Mouse (Mus musculus) kidney, embryonic 14.5 days (tissue): ENCODE results near the gene Bak1. TPM values are rescaled to one million over a fixed set of nuclear protein-coding genes. Genes with fewer than 3 reads are reported as not detected.

Experiments
- ATAC-seq: fragments of 200-750 bp; cut with Nextera tagmentation; 2 replicates; pipeline ENCODE4 v1.8.0; 2017; ENCODE audit warnings: moderate number of reproducible peaks, mild to moderate bottlenecking, moderate TSS enrichment, moderate library complexity; ENCODE audit not compliant: low FRiP score, low TSS enrichment
- H3K27ac ChIP-seq: fragments of 300-500 bp; sonication (generic); 2 replicates; pipeline ENCODE4 v1.5.1; 2014; ENCODE audit warnings: low read depth, mild to moderate bottlenecking, low read length, moderate library complexity, mixed read lengths
- H3K27me3 ChIP-seq: fragments of 300-500 bp; sonication (generic); 2 replicates; pipeline ENCODE4 v1.6.1; 2014; ENCODE audit warnings: mild to moderate bottlenecking, low read length; ENCODE audit not compliant: control insufficient read depth, insufficient read depth
- H3K36me3 ChIP-seq: fragments of 300-500 bp; sonication (generic); 2 replicates; pipeline ENCODE4 v1.6.1; 2014; ENCODE audit warnings: low read length, mixed read lengths; ENCODE audit not compliant: control insufficient read depth, insufficient read depth
- H3K4me1 ChIP-seq: fragments of 300-500 bp; sonication (generic); 2 replicates; pipeline ENCODE4 v1.6.1; 2014; ENCODE audit warnings: low read length, mixed read lengths; ENCODE audit not compliant: control insufficient read depth, insufficient read depth
- H3K4me2 ChIP-seq: fragments of 300-500 bp; sonication (generic); replicated peaks from 2 replicates; pipeline ENCODE4 v1.6.1; 2014; ENCODE audit warnings: low read depth, mild to moderate bottlenecking, low read length
- H3K4me3 ChIP-seq: fragments of 300-500 bp; sonication (generic); 2 replicates; pipeline ENCODE4 v1.5.1; 2014; ENCODE audit warnings: mild to moderate bottlenecking, low read length
- H3K9ac ChIP-seq: fragments of 300-500 bp; sonication (generic); 2 replicates; pipeline ENCODE4 v1.6.1; 2014; ENCODE audit warnings: low read depth, mild to moderate bottlenecking, low read length, moderate library complexity
- H3K9me3 ChIP-seq: fragments of 300-500 bp; sonication (generic); 2 replicates; pipeline ENCODE4 v1.6.1; 2016; ENCODE audit warnings: low read length; ENCODE audit not compliant: control insufficient read depth
- WGBS: fragments of 180-500 bp; shearing (Covaris S2); extraction: QIAGEN DNeasy Blood & Tissue Kit; methylation state at CpG from one replicate; pipeline ENCODE4 v1.1.7; 2014; 5-methylcytosine and 5-hydroxymethylcytosine counted together
- polyA plus RNA-seq: library from polyadenylated mRNA; unstranded; fragments of >200 nt; fragmentation: Nextera tagmentation; extraction: Ambion mirVana; gene quantifications from 2 replicates; pipeline ENCODE4 v1.2.1, GENCODE M21; 2014

Gene Bak1
- 11.1 and 16.0 TPM in 2 replicates for polyA plus RNA-seq

- no peak for ATAC-seq
- no peaks in the 10 kb centered on the region for H3K9me3 ChIP-seq
- WGBS, result 60% methylated on average over 2 of the region's 4 CpGs
Measured at GRCm38 (mm10) chr17:27028909-27029308, at the start of gene Bak1. TSS of gene Bak1 (minus strand) at chr17:27029009.

GRCm38 (mm10) chr17:27078499-27078898 is 49.7 kb upstream of the Bak1 start:
- H3K36me3 ChIP-seq, result no peaks in the 10 kb centered on the region
- H3K4me3 ChIP-seq, result no peak overlapping the region
- H3K4me2 ChIP-seq, result no peak overlapping the region
- H3K27ac ChIP-seq, result no peak overlapping the region
- ATAC-seq, result no peak
- 0 out of 2 replicates have a peak, but pooled peaks cover 3% of the 10 kb centered on the region for H3K9me3 ChIP-seq
- H3K4me1 ChIP-seq, result peaks cover 22% of the 10 kb centered on the region
- 88% methylated on average over 6 of the region's 6 CpGs for WGBS
- H3K9ac ChIP-seq, result no peak overlapping the region
- no peaks in the 10 kb centered on the region for H3K27me3 ChIP-seq

More at GRCm38 (mm10) chr17:27028909-27029308, at the start of gene Bak1:
- Histone ChIP-seq H3K4me1 (peaks cover 10% of the 10 kb centered on the region), H3K27ac (peak within 1 kb of the TSS; percentile 60), H3K9ac (peak within 1 kb of the TSS; percentile 88), H3K4me2 (peak within 1 kb of the TSS; percentile 93), H3K27me3 (no peaks in the 10 kb centered on the region), H3K4me3 (peak within 1 kb of the TSS; percentile 70), H3K36me3 (peaks cover 20% of the 10 kb centered on the region)

- Histone ChIP-seq H3K4me1 (peaks cover 22% of the 10 kb centered on the region), H3K9ac (no peak overlapping the region), H3K9me3 (0 out of 2 replicates have a peak, but pooled peaks cover 3% of the 10 kb centered on the region), H3K27me3 (no peaks in the 10 kb centered on the region), H3K4me3 (no peak overlapping the region), H3K4me2 (no peak overlapping the region), H3K36me3 (no peaks in the 10 kb centered on the region), H3K27ac (no peak overlapping the region)
- ATAC-seq, result no peak
- 80% methylated on average over 6 of the region's 6 CpGs for WGBS
Measured at GRCm38 (mm10) chr17:27077920-27078319, 49.1 kb upstream of the Bak1 start.

GRCm38 (mm10) chr17:27077133-27077532 is 48.3 kb upstream of the Bak1 start:
- Histone ChIP-seq H3K4me3 (no peak overlapping the region), H3K27me3 (no peaks in the 10 kb centered on the region), H3K9ac (no peak overlapping the region), H3K4me2 (no peak overlapping the region), H3K36me3 (no peaks in the 10 kb centered on the region), H3K9me3 (0 out of 2 replicates have a peak, but pooled peaks cover 3% of the 10 kb centered on the region), H3K4me1 (peaks cover 22% of the 10 kb centered on the region), H3K27ac (no peak overlapping the region)
- ATAC-seq, result no peak
- 94% methylated on average over 7 of the region's 7 CpGs for WGBS

- H3K4me1 ChIP-seq, result peaks cover 12% of the 10 kb centered on the region
- H3K4me3 ChIP-seq, result no peak overlapping the region
- WGBS, result 76% methylated on average over 17 of the region's 17 CpGs
- H3K9me3 ChIP-seq, result 0 out of 2 replicates have a peak, but pooled peaks cover 3% of the 10 kb centered on the region
- H3K9ac ChIP-seq, result no peak overlapping the region
- ATAC-seq, result no peak
- H3K36me3 ChIP-seq, result no peaks in the 10 kb centered on the region
- H3K27me3 ChIP-seq, result no peaks in the 10 kb centered on the region
- no peak overlapping the region for H3K27ac ChIP-seq
- H3K4me2 ChIP-seq, result no peak overlapping the region
Measured at GRCm38 (mm10) chr17:27074849-27075745, 46.3 kb upstream of the Bak1 start.

GRCm38 (mm10) chr17:27074236-27074635 is 45.4 kb upstream of the Bak1 start:
- WGBS, result 48% methylated on average over 6 of the region's 6 CpGs
- no peak overlapping the region for H3K4me3 ChIP-seq
- no peaks in the 10 kb centered on the region for H3K36me3 ChIP-seq
- peak overlapping the region; percentile 59; the same call in 1 of the 2 replicates for H3K27ac ChIP-seq
- peak; percentile 43; the same call in 1 of the 2 replicates for ATAC-seq
- H3K9me3 ChIP-seq, result 0 out of 2 replicates have a peak, but pooled peaks cover 3% of the 10 kb centered on the region
- H3K4me1 ChIP-seq, result peaks cover 14% of the 10 kb centered on the region
- H3K27me3 ChIP-seq, result no peaks in the 10 kb centered on the region
- no peak overlapping the region for H3K9ac ChIP-seq
- no peak overlapping the region for H3K4me2 ChIP-seq

GRCm38 (mm10) chr17:27073778-27074177 is 45.0 kb upstream of the Bak1 start:
- WGBS, result 61% methylated on average over 9 of the region's 9 CpGs
- Histone ChIP-seq H3K36me3 (no peaks in the 10 kb centered on the region), H3K4me2 (no peak overlapping the region), H3K27me3 (no peaks in the 10 kb centered on the region), H3K27ac (no peak overlapping the region), H3K4me1 (peaks cover 16% of the 10 kb centered on the region), H3K4me3 (no peak overlapping the region), H3K9me3 (0 out of 2 replicates have a peak, but pooled peaks cover 3% of the 10 kb centered on the region), H3K9ac (no peak overlapping the region)
- 0 out of 2 replicates have a peak, but pooled peaks have one; percentile 20 for ATAC-seq

GRCm38 (mm10) chr17:27073126-27073525 is 44.3 kb upstream of the Bak1 start:
- ATAC-seq, result no peak
- H3K4me1 ChIP-seq, result peaks cover 16% of the 10 kb centered on the region
- 0 out of 2 replicates have a peak, but pooled peaks cover 3% of the 10 kb centered on the region for H3K9me3 ChIP-seq
- 63% methylated on average over 5 of the region's 5 CpGs for WGBS
- H3K36me3 ChIP-seq, result no peaks in the 10 kb centered on the region
- H3K9ac ChIP-seq, result no peak overlapping the region
- no peaks in the 10 kb centered on the region for H3K27me3 ChIP-seq
- H3K4me3 ChIP-seq, result no peak overlapping the region
- no peak overlapping the region for H3K27ac ChIP-seq
- H3K4me2 ChIP-seq, result no peak overlapping the region

- Histone ChIP-seq H3K36me3 (no peaks in the 10 kb centered on the region), H3K27me3 (no peaks in the 10 kb centered on the region), H3K4me2 (no peak overlapping the region), H3K4me1 (peaks cover 16% of the 10 kb centered on the region), H3K27ac (no peak overlapping the region), H3K4me3 (no peak overlapping the region), H3K9ac (no peak overlapping the region), H3K9me3 (no peaks in the 10 kb centered on the region)
- WGBS, result 92% methylated on average over 8 of the region's 8 CpGs
- no peak for ATAC-seq
Measured at GRCm38 (mm10) chr17:27072363-27072762, 43.6 kb upstream of the Bak1 start.
